Mouse (Mus musculus) lung, postnatal 0 days (tissue): Measurements from ENCODE around the gene Commd9. TPM values are rescaled to one million over a fixed set of nuclear protein-coding genes. Genes with fewer than 3 reads are reported as not detected.

Experiments used
- ATAC-seq: fragments of 200-750 bp; cut with Nextera tagmentation; 2 replicates; pipeline ENCODE4 v1.8.0; 2017; ENCODE audit warnings: moderate library complexity
- DNase-seq: peaks from one replicate; pipeline ENCODE4 v3.0.0-alpha.2; 2016; ENCODE audit warnings: low spot score
- H3K27ac ChIP-seq: fragments of 300-500 bp; sonication (generic); 2 replicates; pipeline ENCODE4 v1.5.1; 2014; ENCODE audit warnings: antibody characterized with exemption, mild to moderate bottlenecking, low read length, mixed read lengths
- H3K27me3 ChIP-seq: fragments of 300-500 bp; sonication (generic); replicated peaks from 2 replicates; pipeline ENCODE4 v1.6.1; 2014; ENCODE audit warnings: low read length, mixed read lengths; ENCODE audit not compliant: insufficient read depth
- H3K36me3 ChIP-seq: fragments of 300-500 bp; sonication (generic); 2 replicates; pipeline ENCODE4 v1.6.1; 2014; ENCODE audit warnings: low read length, mixed read lengths; ENCODE audit not compliant: insufficient read depth
- H3K4me1 ChIP-seq: fragments of 300-500 bp; sonication (generic); 2 replicates; pipeline ENCODE4 v1.6.1; 2014; ENCODE audit warnings: antibody characterized with exemption, low read depth, low read length, mixed read lengths; ENCODE audit not compliant: insufficient read depth
- H3K4me2 ChIP-seq: fragments of 300-500 bp; sonication (generic); replicated peaks from 2 replicates; pipeline ENCODE4 v1.6.1; 2014; ENCODE audit warnings: low read depth, mild to moderate bottlenecking, low read length, moderate library complexity, mixed read lengths
- H3K4me3 ChIP-seq: fragments of 300-500 bp; sonication (generic); 2 replicates; pipeline ENCODE4 v1.5.1; 2014; ENCODE audit warnings: low read depth, low read length
- H3K9ac ChIP-seq: fragments of 300-500 bp; sonication (generic); replicated peaks from 2 replicates; pipeline ENCODE4 v1.6.1; 2014; ENCODE audit warnings: low read depth, mild to moderate bottlenecking
- H3K9me3 ChIP-seq: fragments of 300-500 bp; sonication (generic); 2 replicates; pipeline ENCODE4 v1.6.1; 2016; ENCODE audit warnings: low read length, mixed read lengths
- CTCF ChIP-seq: IDR thresholded peaks from 2 replicates; pipeline ENCODE4 v1.5.1; 2016; ENCODE audit warnings: antibody characterized with exemption, mild to moderate bottlenecking
- EP300 ChIP-seq: IDR thresholded peaks from 2 replicates; pipeline ENCODE4 v1.6.1; 2016; ENCODE audit warnings: antibody characterized with exemption, mild to moderate bottlenecking, control low read depth
- WGBS: fragments of 180-500 bp; shearing (Covaris S2); extraction: QIAGEN DNeasy Blood & Tissue Kit; methylation state at CpG from one replicate; pipeline ENCODE4 v1.1.7; 2014; 5-methylcytosine and 5-hydroxymethylcytosine counted together
- polyA plus RNA-seq: library from polyadenylated mRNA; unstranded; fragments of >200 nt; fragmentation: Nextera tagmentation; extraction: Ambion mirVana; gene quantifications from 2 replicates; pipeline ENCODE4 v1.2.1, GENCODE M21; 2015

Gene Commd9
- polyA plus RNA-seq, 1 experiment from 2014 or later: 50.0 TPM

GRCm38 (mm10) chr2:101891143-101891542 is 5.1 kb downstream of the Commd9 start:
- ATAC-seq (no peak), DNase-seq (no peak)
- no peak overlapping the region for H3K4me3 ChIP-seq
- H3K36me3 ChIP-seq: no peaks in the 10 kb centered on the region
- no peaks in the 10 kb centered on the region for H3K9me3 ChIP-seq
- no peak overlapping the region for H3K4me2 ChIP-seq
- H3K27me3 ChIP-seq: no peaks in the 10 kb centered on the region
- TF ChIP-seq CTCF (no peak), EP300 (no peak)
- no peak overlapping the region for H3K27ac ChIP-seq
- H3K4me1 ChIP-seq: peaks cover 8% of the 10 kb centered on the region; the same call in 1 of the 2 replicates
- WGBS: 26% methylated on average over 7 of the region's 7 CpGs
- no peak overlapping the region for H3K9ac ChIP-seq

- H3K9me3 ChIP-seq: no peaks in the 10 kb centered on the region
Observed at GRCm38 (mm10) chr2:101894126-101894525, 8.1 kb downstream of the Commd9 start.

GRCm38 (mm10) chr2:101896425-101897204 is 10.6 kb downstream of the Commd9 start:
- H3K9ac ChIP-seq: no peak overlapping the region
- no peaks in the 10 kb centered on the region for H3K27me3 ChIP-seq
- DNase-seq: peak; percentile 42
- WGBS: 52% methylated on average over 10 of the region's 10 CpGs
- no peaks in the 10 kb centered on the region for H3K4me1 ChIP-seq
- no peak overlapping the region for H3K4me2 ChIP-seq
- TF ChIP-seq EP300 (no peak), CTCF (no peak)
- H3K36me3 ChIP-seq: no peaks in the 10 kb centered on the region
- peak; percentile 58 for ATAC-seq
- H3K9me3 ChIP-seq: no peaks in the 10 kb centered on the region
- no peak overlapping the region for H3K27ac ChIP-seq
- H3K4me3 ChIP-seq: no peak overlapping the region

More at GRCm38 (mm10) chr2:101894126-101894525, 8.1 kb downstream of the Commd9 start:
- no peak overlapping the region for H3K9ac ChIP-seq
- H3K36me3 ChIP-seq: no peaks in the 10 kb centered on the region
- H3K27me3 ChIP-seq: no peaks in the 10 kb centered on the region
- TF ChIP-seq EP300: no peak
- no peak for TF ChIP-seq CTCF
- ATAC-seq (no peak), DNase-seq (no peak)
- H3K4me1 ChIP-seq: no peaks in the 10 kb centered on the region
- H3K4me3 ChIP-seq: no peak overlapping the region
- H3K4me2 ChIP-seq: no peak overlapping the region
- WGBS: 96% methylated on average over 3 of the region's 3 CpGs
- no peak overlapping the region for H3K27ac ChIP-seq

GRCm38 (mm10) chr2:101902196-101902595 is 16.1 kb downstream of the Commd9 start:
- H3K27ac ChIP-seq: no peak overlapping the region
- no peak for TF ChIP-seq CTCF
- no peak for TF ChIP-seq EP300
- DNase-seq: no peak
- no peak overlapping the region for H3K4me3 ChIP-seq
- no peaks in the 10 kb centered on the region for H3K36me3 ChIP-seq
- H3K27me3 ChIP-seq: no peaks in the 10 kb centered on the region
- 81% methylated on average over 4 of the region's 4 CpGs for WGBS
- H3K9ac ChIP-seq: no peak overlapping the region
- H3K4me1 ChIP-seq: 0 out of 2 replicates have a peak, but pooled peaks cover 5% of the 10 kb centered on the region
- no peaks in the 10 kb centered on the region for H3K9me3 ChIP-seq
- H3K4me2 ChIP-seq: no peak overlapping the region
- no peak for ATAC-seq

- H3K9ac ChIP-seq: no peak overlapping the region
- H3K4me3 ChIP-seq: no peak overlapping the region
- peak; percentile 65 for ATAC-seq
Observed at GRCm38 (mm10) chr2:101905534-101906378, 19.7 kb downstream of the Commd9 start.

GRCm38 (mm10) chr2:101906379-101906690 is 20.3 kb downstream of the Commd9 start:
- TF ChIP-seq EP300 (no peak), CTCF (no peak)

More at GRCm38 (mm10) chr2:101905534-101906378, 19.7 kb downstream of the Commd9 start:
- DNase-seq: peak; percentile 87
- Histone ChIP-seq H3K4me1 (0 out of 2 replicates have a peak, but pooled peaks cover 5% of the 10 kb centered on the region), H3K27ac (no peak overlapping the region), H3K9me3 (no peaks in the 10 kb centered on the region), H3K4me2 (peak overlapping the region; percentile 40; the same call in 1 of the 2 replicates), H3K27me3 (no peaks in the 10 kb centered on the region), H3K36me3 (no peaks in the 10 kb centered on the region)
- TF ChIP-seq EP300 (no peak), CTCF (peak; percentile 91)
- 20% methylated on average over 21 of the region's 21 CpGs for WGBS

More at GRCm38 (mm10) chr2:101906379-101906690, 20.3 kb downstream of the Commd9 start:
- no peak for DNase-seq
- H3K4me2 ChIP-seq: no peak overlapping the region
- 0 out of 2 replicates have a peak, but pooled peaks cover 5% of the 10 kb centered on the region for H3K4me1 ChIP-seq
- H3K9ac ChIP-seq: no peak overlapping the region
- no peak overlapping the region for H3K4me3 ChIP-seq
- no peaks in the 10 kb centered on the region for H3K9me3 ChIP-seq
- ATAC-seq: no peak
- H3K27ac ChIP-seq: no peak overlapping the region
- no peaks in the 10 kb centered on the region for H3K36me3 ChIP-seq
- no peaks in the 10 kb centered on the region for H3K27me3 ChIP-seq
- WGBS: 59% methylated on average over 5 of the region's 5 CpGs
